Mouse (Mus musculus): ENCODE measurements around the gene Golph3. TPM values are rescaled to one million over a fixed set of nuclear protein-coding genes. Genes with fewer than 3 reads are reported as not detected.

Golph3 gene
- polyA plus RNA-seq, 1 experiment from 2014 or later, result 87.7 TPM

GRCm38 (mm10) chr15:12319889-12320288 is 1.4 kb upstream of the Golph3 start:
- Histone ChIP-seq H3K27me3 (ENCODE audit: control insufficient read depth, insufficient read depth, low read length) (no peaks in the 10 kb centered on the region), H3K27ac (replicated peaks in 1 of 2; ENCODE audit: control insufficient read depth in 1 of 2, insufficient read depth in 1 of 2, low read depth in 2 of 2, low read length in 2 of 2) (no peak overlapping the region), H3K9me3 (ENCODE audit: control insufficient read depth, low read length) (no peaks in the 10 kb centered on the region), H3K4me2 (ENCODE audit: low read length) (peak overlapping the region; percentile 82), H3K4me1 (ENCODE audit: control insufficient read depth in 2 of 2, insufficient read depth in 2 of 2, low read length in 2 of 2) (peaks cover 5 to 20% of the 10 kb centered on the region in 2 experiments), H3K9ac (ENCODE audit: low read length) (no peak overlapping the region), H3K36me3 (ENCODE audit: control insufficient read depth, insufficient read depth, low read length) (no peaks in the 10 kb centered on the region), H3K4me3 (ENCODE audit: control insufficient read depth in 1 of 2, insufficient read depth in 1 of 2, low read depth in 1 of 2, low read length in 2 of 2) (peak overlapping the region in 1 of 2 experiments; percentile 96; a peak in 1 of 4 replicates)
- 36% methylated on average over 5 of the region's 5 CpGs for WGBS
- ATAC-seq (ENCODE audit: insufficient number of reproducible peaks, insufficient read depth, low FRiP score, low read depth), result no peak

- 4% methylated on average over 22 of the region's 22 CpGs for WGBS
- H3K4me3 ChIP-seq (ENCODE audit: control insufficient read depth in 1 of 2, insufficient read depth in 1 of 2, low read depth in 1 of 2, low read length in 2 of 2), result peak overlapping the region; percentile 79 to 96
- peaks cover 6 to 24% of the 10 kb centered on the region in 2 experiments for H3K4me1 ChIP-seq (ENCODE audit: control insufficient read depth in 2 of 2, insufficient read depth in 2 of 2, low read length in 2 of 2)
- no peaks in the 10 kb centered on the region for H3K27me3 ChIP-seq (ENCODE audit: control insufficient read depth, insufficient read depth, low read length)
- peak overlapping the region; percentile 96 for H3K9ac ChIP-seq (ENCODE audit: low read length)
- peak; percentile 29 for ATAC-seq (ENCODE audit: insufficient number of reproducible peaks, insufficient read depth, low FRiP score, low read depth)
- H3K36me3 ChIP-seq (ENCODE audit: control insufficient read depth, insufficient read depth, low read length), result peaks cover 2% of the 10 kb centered on the region
- peak overlapping the region; percentile 79 to 94 for H3K27ac ChIP-seq (replicated peaks in 1 of 2; ENCODE audit: control insufficient read depth in 1 of 2, insufficient read depth in 1 of 2, low read depth in 2 of 2, low read length in 2 of 2)
- no peaks in the 10 kb centered on the region for H3K9me3 ChIP-seq (ENCODE audit: control insufficient read depth, low read length)
- peak overlapping the region; percentile 82 for H3K4me2 ChIP-seq (ENCODE audit: low read length)
Observed at GRCm38 (mm10) chr15:12320441-12321090, 684 bp upstream of the Golph3 start.

- under 1% methylated on average over 66 of the region's 70 CpGs for WGBS
- Histone ChIP-seq H3K36me3 (ENCODE audit: control insufficient read depth, insufficient read depth, low read length) (peaks cover 10% of the 10 kb centered on the region), H3K27me3 (ENCODE audit: control insufficient read depth, insufficient read depth, low read length) (no peaks in the 10 kb centered on the region), H3K9ac (ENCODE audit: low read length) (peak within 1 kb of the TSS; percentile 96), H3K4me1 (ENCODE audit: control insufficient read depth in 2 of 2, insufficient read depth in 2 of 2, low read length in 2 of 2) (peaks cover 7 to 27% of the 10 kb centered on the region in 2 experiments), H3K9me3 (ENCODE audit: control insufficient read depth, low read length) (no peaks in the 10 kb centered on the region), H3K27ac (replicated peaks in 1 of 2; ENCODE audit: control insufficient read depth in 1 of 2, insufficient read depth in 1 of 2, low read depth in 2 of 2, low read length in 2 of 2) (peak within 1 kb of the TSS; percentile 88 to 94), H3K4me2 (ENCODE audit: low read length) (peak within 1 kb of the TSS; percentile 82), H3K4me3 (ENCODE audit: control insufficient read depth in 1 of 2, insufficient read depth in 1 of 2, low read depth in 1 of 2, low read length in 2 of 2) (peak within 1 kb of the TSS; percentile 79 to 96)
- ATAC-seq (ENCODE audit: insufficient number of reproducible peaks, insufficient read depth, low FRiP score, low read depth), result peak; percentile 14; the same call in 1 of the 2 replicates
Observed at GRCm38 (mm10) chr15:12321788-12322621, 755 bp downstream of the Golph3 start, which contains the start of gene 1810049J17Rik. TSS of gene 1810049J17Rik (minus strand) at chr15:12321899.

- Histone ChIP-seq H3K4me3 (ENCODE audit: control insufficient read depth in 1 of 2, insufficient read depth in 1 of 2, low read depth in 1 of 2, low read length in 2 of 2) (peak overlapping the region; percentile 79 to 96), H3K9ac (ENCODE audit: low read length) (peak overlapping the region; percentile 96), H3K36me3 (ENCODE audit: control insufficient read depth, insufficient read depth, low read length) (peaks cover 10% of the 10 kb centered on the region), H3K27ac (replicated peaks in 1 of 2; ENCODE audit: control insufficient read depth in 1 of 2, insufficient read depth in 1 of 2, low read depth in 2 of 2, low read length in 2 of 2) (peak overlapping the region in 1 of 2 experiments; percentile 94; a peak in 1 of 4 replicates), H3K9me3 (ENCODE audit: control insufficient read depth, low read length) (no peaks in the 10 kb centered on the region), H3K27me3 (ENCODE audit: control insufficient read depth, insufficient read depth, low read length) (no peaks in the 10 kb centered on the region), H3K4me2 (ENCODE audit: low read length) (peak overlapping the region; percentile 82), H3K4me1 (ENCODE audit: control insufficient read depth in 2 of 2, insufficient read depth in 2 of 2, low read length in 2 of 2) (peaks cover 7 to 27% of the 10 kb centered on the region in 2 experiments)
- ATAC-seq (ENCODE audit: insufficient number of reproducible peaks, insufficient read depth, low FRiP score, low read depth), result no peak
- WGBS, result 13% methylated on average over 9 of the region's 9 CpGs
Observed at GRCm38 (mm10) chr15:12322676-12323402, 1.6 kb downstream of the Golph3 start.

GRCm38 (mm10) chr15:12324326-12324725 is 3.1 kb downstream of the Golph3 start:
- H3K4me2 ChIP-seq (ENCODE audit: low read length), result peak overlapping the region; percentile 82
- H3K9ac ChIP-seq (ENCODE audit: low read length), result peak overlapping the region; percentile 34
- H3K4me1 ChIP-seq (ENCODE audit: control insufficient read depth in 2 of 2, insufficient read depth in 2 of 2, low read length in 2 of 2), result peaks cover 7 to 27% of the 10 kb centered on the region in 2 experiments
- H3K36me3 ChIP-seq (ENCODE audit: control insufficient read depth, insufficient read depth, low read length), result peaks cover 10% of the 10 kb centered on the region
- ATAC-seq (ENCODE audit: insufficient number of reproducible peaks, insufficient read depth, low FRiP score, low read depth), result no peak
- H3K27me3 ChIP-seq (ENCODE audit: control insufficient read depth, insufficient read depth, low read length), result no peaks in the 10 kb centered on the region
- H3K27ac ChIP-seq (replicated peaks in 1 of 2; ENCODE audit: control insufficient read depth in 1 of 2, insufficient read depth in 1 of 2, low read depth in 2 of 2, low read length in 2 of 2), result no peak overlapping the region
- no peak overlapping the region for H3K4me3 ChIP-seq (ENCODE audit: control insufficient read depth in 1 of 2, insufficient read depth in 1 of 2, low read depth in 1 of 2, low read length in 2 of 2)
- WGBS, result 73% methylated on average over 1 of the region's 1 CpGs
- no peaks in the 10 kb centered on the region for H3K9me3 ChIP-seq (ENCODE audit: control insufficient read depth, low read length)

- no peaks in the 10 kb centered on the region for H3K27me3 ChIP-seq (ENCODE audit: control insufficient read depth, insufficient read depth, low read length)
- H3K9me3 ChIP-seq (ENCODE audit: control insufficient read depth, low read length), result no peaks in the 10 kb centered on the region
- no peak overlapping the region for H3K4me3 ChIP-seq (ENCODE audit: control insufficient read depth in 1 of 2, insufficient read depth in 1 of 2, low read depth in 1 of 2, low read length in 2 of 2)
- no peak overlapping the region for H3K4me2 ChIP-seq (ENCODE audit: low read length)
- H3K4me1 ChIP-seq (ENCODE audit: control insufficient read depth in 2 of 2, insufficient read depth in 2 of 2, low read length in 2 of 2), result peaks cover 9 to 44% of the 10 kb centered on the region in 2 experiments
- WGBS, result 71% methylated on average over 3 of the region's 3 CpGs
- H3K27ac ChIP-seq (replicated peaks in 1 of 2; ENCODE audit: control insufficient read depth in 1 of 2, insufficient read depth in 1 of 2, low read depth in 2 of 2, low read length in 2 of 2), result peak overlapping the region; percentile 42 to 44; a peak in 3 of 4 replicates
- H3K9ac ChIP-seq (ENCODE audit: low read length), result no peak overlapping the region
- peaks cover 9% of the 10 kb centered on the region for H3K36me3 ChIP-seq (ENCODE audit: control insufficient read depth, insufficient read depth, low read length)
- ATAC-seq (ENCODE audit: insufficient number of reproducible peaks, insufficient read depth, low FRiP score, low read depth), result no peak
Observed at GRCm38 (mm10) chr15:12330389-12330788, 9.1 kb downstream of the Golph3 start.

GRCm38 (mm10) chr15:12330892-12331291 is 9.6 kb downstream of the Golph3 start:
- no peaks in the 10 kb centered on the region for H3K27me3 ChIP-seq (ENCODE audit: control insufficient read depth, insufficient read depth, low read length)
- ATAC-seq (ENCODE audit: insufficient number of reproducible peaks, insufficient read depth, low FRiP score, low read depth), result no peak
- H3K9ac ChIP-seq (ENCODE audit: low read length), result no peak overlapping the region
- H3K36me3 ChIP-seq (ENCODE audit: control insufficient read depth, insufficient read depth, low read length), result peaks cover 4% of the 10 kb centered on the region; the same call in 1 of the 2 replicates
- H3K4me3 ChIP-seq (ENCODE audit: control insufficient read depth in 1 of 2, insufficient read depth in 1 of 2, low read depth in 1 of 2, low read length in 2 of 2), result no peak overlapping the region
- H3K9me3 ChIP-seq (ENCODE audit: control insufficient read depth, low read length), result no peaks in the 10 kb centered on the region
- H3K4me1 ChIP-seq (ENCODE audit: control insufficient read depth in 2 of 2, insufficient read depth in 2 of 2, low read length in 2 of 2), result peaks cover 7 to 39% of the 10 kb centered on the region in 2 experiments
- no peak overlapping the region for H3K4me2 ChIP-seq (ENCODE audit: low read length)
- peak overlapping the region; percentile 42 to 45; a peak in 3 of 4 replicates for H3K27ac ChIP-seq (replicated peaks in 1 of 2; ENCODE audit: control insufficient read depth in 1 of 2, insufficient read depth in 1 of 2, low read depth in 2 of 2, low read length in 2 of 2)
